Mouse (Mus musculus) intestine, embryonic 14.5 days (tissue): ENCODE data around the gene Vasn. TPM values are rescaled to one million over a fixed set of nuclear protein-coding genes. Genes with fewer than 3 reads are reported as not detected.
"Not testable (repeated sequence)": the region's sequence is repeated elsewhere in the genome, so short reads cannot be mapped to it uniquely, and the experiment has no call there.

Experiments used
- ATAC-seq: fragments of 200-750 bp; cut with Nextera tagmentation; replicated peaks from 2 replicates; pipeline ENCODE4 v1.8.0; 2017; ENCODE audit warnings: low read depth, moderate number of reproducible peaks, moderate TSS enrichment, moderate library complexity; ENCODE audit not compliant: low FRiP score, low TSS enrichment
- DNase-seq: peaks from one replicate; pipeline ENCODE4 v3.0.0-alpha.2; 2018; ENCODE audit warnings: low spot score
- H3K27ac ChIP-seq: fragments of 300-500 bp; sonication (generic); 2 replicates; pipeline ENCODE4 v1.5.1; 2014; ENCODE audit warnings: low read depth, mild to moderate bottlenecking, control low read depth
- H3K27me3 ChIP-seq: fragments of 300-500 bp; sonication (generic); replicated peaks from 2 replicates; pipeline ENCODE4 v1.6.1; 2014; ENCODE audit warnings: low read length, control low read depth; ENCODE audit not compliant: control insufficient read depth, insufficient read depth
- H3K36me3 ChIP-seq: fragments of 300-500 bp; sonication (generic); 2 replicates; pipeline ENCODE4 v1.6.1; 2014; ENCODE audit warnings: low read length, control low read depth; ENCODE audit not compliant: control insufficient read depth, insufficient read depth
- H3K4me1 ChIP-seq: fragments of 300-500 bp; sonication (generic); replicated peaks from 2 replicates; pipeline ENCODE4 v1.6.1; 2014; ENCODE audit warnings: low read length, control low read depth, mixed read lengths; ENCODE audit not compliant: control insufficient read depth, insufficient read depth
- H3K4me2 ChIP-seq: fragments of 300-500 bp; sonication (generic); 2 replicates; pipeline ENCODE4 v1.6.1; 2014; ENCODE audit warnings: low read length
- H3K4me3 ChIP-seq: fragments of 300-500 bp; sonication (generic); 2 replicates; pipeline ENCODE4 v1.5.1; 2014; ENCODE audit warnings: low read depth, low read length, control low read depth, mixed read lengths
- H3K9ac ChIP-seq: fragments of 300-500 bp; sonication (generic); 2 replicates; pipeline ENCODE4 v1.6.1; 2014; ENCODE audit warnings: mild to moderate bottlenecking, low read length
- H3K9me3 ChIP-seq: fragments of 300-500 bp; sonication (generic); 2 replicates; pipeline ENCODE4 v1.6.1; 2016; ENCODE audit warnings: low read length, control low read depth; ENCODE audit not compliant: control insufficient read depth
- WGBS: fragments of 180-500 bp; shearing (Covaris S2); extraction: QIAGEN DNeasy Blood & Tissue Kit; methylation state at CpG from one replicate; pipeline ENCODE4 v1.1.7; 2014; 5-methylcytosine and 5-hydroxymethylcytosine counted together
- polyA plus RNA-seq: library from polyadenylated mRNA; unstranded; fragments of >200 nt; fragmentation: Nextera tagmentation; extraction: Ambion mirVana; gene quantifications from 2 replicates; pipeline ENCODE4 v1.2.1, GENCODE M21; 2014

The Vasn gene
- polyA plus RNA-seq, 1 experiment from 2014 or later = 17.1 TPM

DNA sequence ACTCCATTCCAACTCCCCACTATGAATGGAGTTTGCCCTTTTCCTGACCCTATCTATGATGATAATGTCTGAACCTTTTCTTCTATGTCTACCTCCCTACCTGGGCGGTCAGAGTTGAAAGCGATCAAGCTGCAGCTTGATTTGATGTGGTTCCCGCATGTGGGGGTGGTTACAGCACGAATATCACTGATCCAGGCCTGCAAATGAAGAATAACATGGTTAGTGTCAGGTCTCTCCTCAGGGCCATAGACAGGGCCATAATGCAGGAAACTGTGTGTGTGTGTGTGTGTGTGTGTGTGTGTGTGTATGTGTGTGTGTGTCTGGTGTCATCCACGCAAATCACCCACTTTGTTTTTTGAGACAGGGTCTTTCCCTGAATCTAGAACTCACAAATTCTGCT, 37.1 kb downstream of the Vasn start:
- H3K27ac ChIP-seq = no peak overlapping the region
- H3K4me2 ChIP-seq = no peak overlapping the region
- no peaks in the 10 kb centered on the region for H3K9me3 ChIP-seq
- H3K36me3 ChIP-seq = peaks cover 42% of the 10 kb centered on the region
- H3K9ac ChIP-seq = no peak overlapping the region
- H3K4me1 ChIP-seq = peaks cover 8% of the 10 kb centered on the region
- H3K4me3 ChIP-seq = no peak overlapping the region
- DNase-seq (no peak), ATAC-seq (no peak)
- WGBS = 93% methylated on average over 5 of the region's 5 CpGs
- no peaks in the 10 kb centered on the region for H3K27me3 ChIP-seq

DNA sequence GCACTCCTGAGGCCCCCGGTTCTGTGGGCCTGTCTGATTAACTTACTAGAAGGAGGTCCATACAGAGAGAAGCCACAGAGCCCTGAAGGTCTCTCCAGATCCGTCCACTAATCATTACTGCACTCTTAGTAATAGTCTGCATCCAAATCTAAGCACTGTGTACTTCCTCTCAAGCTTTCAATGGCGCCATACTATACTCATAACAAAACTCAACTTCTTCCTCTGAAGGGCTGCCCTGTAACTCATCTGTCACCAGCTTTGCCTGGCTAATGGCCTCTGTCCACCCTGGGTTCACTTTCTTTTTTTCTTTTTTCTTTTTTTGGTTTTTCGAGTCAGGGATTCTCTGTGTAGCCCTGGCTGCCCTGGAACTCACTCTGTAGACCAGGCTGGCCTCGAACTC, 38.3 kb downstream of the Vasn start:
- Histone ChIP-seq H3K27ac (no peak overlapping the region), H3K4me3 (no peak overlapping the region), H3K9me3 (no peaks in the 10 kb centered on the region), H3K4me1 (peaks cover 8% of the 10 kb centered on the region), H3K27me3 (no peaks in the 10 kb centered on the region), H3K4me2 (no peak overlapping the region), H3K36me3 (peaks cover 35% of the 10 kb centered on the region), H3K9ac (no peak overlapping the region)
- 75% methylated on average over 5 of the region's 5 CpGs for WGBS
- DNase-seq (no peak), ATAC-seq (no peak)

DNA sequence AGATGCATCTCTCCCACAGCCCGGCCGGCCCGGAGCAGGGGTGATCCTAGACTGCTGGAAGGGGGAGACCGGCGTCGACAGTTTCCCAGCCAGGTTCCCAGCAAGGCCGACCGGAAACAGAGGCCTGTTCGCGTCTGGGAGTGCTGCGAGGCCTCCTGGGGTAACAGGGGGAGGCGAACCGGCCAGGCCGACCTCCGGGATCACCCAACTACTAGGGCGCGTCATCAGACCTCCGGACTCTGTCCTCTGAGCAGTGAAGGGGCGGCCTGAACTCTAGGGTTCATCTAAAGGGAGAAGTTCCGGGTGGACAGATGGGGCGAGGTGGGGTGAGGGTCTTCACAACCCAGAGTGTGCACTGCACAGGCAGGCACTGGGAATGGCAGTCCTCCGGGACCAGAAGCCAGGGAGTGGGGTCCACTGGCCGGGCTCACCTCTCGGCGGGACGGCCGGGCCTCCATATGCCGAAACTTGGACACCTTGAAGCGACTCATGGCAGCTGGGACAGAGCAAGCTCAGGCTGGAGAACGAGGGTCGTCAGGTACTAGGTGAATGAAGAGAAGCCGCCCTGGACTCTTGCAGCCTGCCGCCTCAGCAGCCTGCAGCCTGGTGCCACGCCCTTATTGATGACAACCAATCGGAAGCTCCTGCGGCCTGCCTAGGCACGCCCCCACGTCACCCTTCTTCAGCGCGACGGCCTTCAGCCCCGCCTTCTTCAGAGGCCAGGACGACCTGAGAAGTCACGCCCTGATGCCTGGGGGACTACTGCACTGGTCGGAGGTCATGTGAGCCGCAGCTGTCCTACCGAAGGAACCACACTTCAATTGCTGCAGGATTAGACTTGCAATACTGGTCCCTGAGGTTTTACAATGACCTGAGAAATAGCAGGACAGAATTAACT, 39.6 kb downstream of the Vasn start, which contains the start of gene Coro7:
TSS of gene Coro7 (minus strand) at position 657 of the 898 bp plus-strand sequence.
- DNase-seq = peak; percentile 89
- WGBS = under 1% methylated on average over 47 of the region's 47 CpGs

DNA sequence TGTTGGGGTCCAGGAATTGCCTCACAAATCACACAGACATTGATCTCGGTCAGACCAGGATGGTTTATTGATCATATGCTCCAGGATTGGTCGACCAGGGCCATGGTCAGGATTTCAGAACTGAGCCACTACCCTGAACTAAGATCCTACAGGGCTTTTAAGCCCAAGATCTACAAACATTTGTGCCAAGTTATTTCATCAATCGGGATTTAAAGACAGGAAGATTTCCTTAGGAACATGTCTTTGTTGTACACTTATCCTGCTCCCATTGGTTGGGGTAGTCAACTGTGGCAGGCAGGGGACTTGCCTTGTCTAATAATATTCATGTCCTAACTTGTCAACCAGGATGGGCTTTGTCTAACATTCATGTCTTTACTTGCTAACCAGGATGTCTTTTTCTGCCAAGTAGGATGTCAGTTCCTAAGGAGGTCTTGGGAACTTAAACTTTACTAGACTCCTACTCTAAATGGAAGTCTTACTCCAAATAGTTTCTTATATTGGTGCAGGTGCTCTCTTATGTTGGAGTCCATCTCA, 41.2 kb downstream of the Vasn start:
- peaks cover 18% of the 10 kb centered on the region for H3K4me1 ChIP-seq
- not testable (repeated sequence) for H3K4me3 ChIP-seq, ATAC-seq, H3K9me3 ChIP-seq, DNase-seq, H3K36me3 ChIP-seq, H3K9ac ChIP-seq, H3K4me2 ChIP-seq, H3K27ac ChIP-seq, H3K27me3 ChIP-seq
- WGBS = 81% methylated on average over 3 of the region's 3 CpGs

More for the DNA sequence above, 39.6 kb downstream of the Vasn start, which contains the start of gene Coro7:
- H3K4me2 ChIP-seq = peak within 1 kb of the TSS; percentile 72
- no peaks in the 10 kb centered on the region for H3K27me3 ChIP-seq
- H3K9ac ChIP-seq = peak within 1 kb of the TSS; percentile 55
- H3K36me3 ChIP-seq = peaks cover 24% of the 10 kb centered on the region
- ATAC-seq = peak; percentile 88
- no peaks in the 10 kb centered on the region for H3K9me3 ChIP-seq
- H3K27ac ChIP-seq = peak within 1 kb of the TSS; percentile 51
- H3K4me1 ChIP-seq = peaks cover 8% of the 10 kb centered on the region
- peak within 1 kb of the TSS; percentile 71 for H3K4me3 ChIP-seq

DNA sequence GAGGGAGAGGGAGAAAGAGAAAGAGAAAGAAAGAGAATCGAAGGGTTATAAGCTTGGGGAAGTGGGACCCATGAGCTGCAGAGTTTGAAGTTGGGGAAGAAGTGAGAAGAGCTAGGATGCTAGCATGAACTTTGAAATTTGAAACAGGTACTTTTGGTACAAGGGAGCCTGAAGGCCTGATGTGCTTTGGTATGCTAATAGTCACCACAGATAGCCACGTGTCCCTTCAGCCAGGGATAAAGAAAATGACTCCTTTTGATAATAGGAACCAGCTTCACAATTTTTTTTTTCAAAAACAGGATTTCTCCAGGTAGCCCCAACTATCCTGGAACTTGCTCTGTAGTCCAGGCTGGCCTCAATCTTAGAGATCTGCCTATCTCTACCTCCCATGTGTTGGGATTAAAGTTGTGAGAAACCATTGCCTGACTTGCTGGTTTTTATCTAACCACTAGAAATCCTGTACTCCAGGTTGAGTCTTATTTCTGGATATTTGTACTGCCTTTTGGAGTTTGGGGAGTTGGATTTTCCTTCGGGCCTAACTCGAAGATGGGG, 43.0 kb downstream of the Vasn start:
- Histone ChIP-seq H3K27me3 (no peaks in the 10 kb centered on the region), H3K9ac (no peak overlapping the region), H3K4me1 (peaks cover 18% of the 10 kb centered on the region), H3K4me2 (peak overlapping the region; percentile 58; the same call in 1 of the 2 replicates), H3K36me3 (peaks cover 9% of the 10 kb centered on the region), H3K9me3 (no peaks in the 10 kb centered on the region), H3K27ac (no peak overlapping the region), H3K4me3 (no peak overlapping the region)
- ATAC-seq (no peak), DNase-seq (no peak)
- 80% methylated on average over 4 of the region's 4 CpGs for WGBS

DNA sequence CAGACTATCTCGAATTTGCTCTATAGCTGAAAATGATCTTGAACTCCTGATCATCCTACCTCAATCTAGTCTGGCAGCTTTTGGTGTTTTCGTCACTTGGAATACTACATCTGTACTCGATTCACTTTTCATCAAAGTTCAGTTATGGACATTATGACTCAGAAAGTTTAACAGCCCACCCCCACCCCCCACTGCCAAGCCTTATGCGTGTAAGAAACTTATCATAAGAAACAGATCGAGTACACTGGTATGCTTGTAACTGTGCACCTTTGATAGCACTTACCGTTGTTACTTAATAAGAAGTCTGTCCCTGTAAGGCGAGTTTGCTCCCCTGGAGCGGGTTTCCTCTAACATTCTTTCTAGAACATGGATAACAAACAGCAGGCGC, 43.4 kb downstream of the Vasn start:
- Histone ChIP-seq H3K27me3 (no peaks in the 10 kb centered on the region), H3K9ac (peak overlapping the region; percentile 64), H3K4me2 (peak overlapping the region; percentile 58), H3K36me3 (peaks cover 14% of the 10 kb centered on the region), H3K9me3 (no peaks in the 10 kb centered on the region), H3K27ac (peak overlapping the region; percentile 47; the same call in 1 of the 2 replicates), H3K4me3 (peak overlapping the region; percentile 84), H3K4me1 (peaks cover 18% of the 10 kb centered on the region)
- DNase-seq = no peak
- no peak for ATAC-seq
- 27% methylated on average over 9 of the region's 9 CpGs for WGBS

DNA sequence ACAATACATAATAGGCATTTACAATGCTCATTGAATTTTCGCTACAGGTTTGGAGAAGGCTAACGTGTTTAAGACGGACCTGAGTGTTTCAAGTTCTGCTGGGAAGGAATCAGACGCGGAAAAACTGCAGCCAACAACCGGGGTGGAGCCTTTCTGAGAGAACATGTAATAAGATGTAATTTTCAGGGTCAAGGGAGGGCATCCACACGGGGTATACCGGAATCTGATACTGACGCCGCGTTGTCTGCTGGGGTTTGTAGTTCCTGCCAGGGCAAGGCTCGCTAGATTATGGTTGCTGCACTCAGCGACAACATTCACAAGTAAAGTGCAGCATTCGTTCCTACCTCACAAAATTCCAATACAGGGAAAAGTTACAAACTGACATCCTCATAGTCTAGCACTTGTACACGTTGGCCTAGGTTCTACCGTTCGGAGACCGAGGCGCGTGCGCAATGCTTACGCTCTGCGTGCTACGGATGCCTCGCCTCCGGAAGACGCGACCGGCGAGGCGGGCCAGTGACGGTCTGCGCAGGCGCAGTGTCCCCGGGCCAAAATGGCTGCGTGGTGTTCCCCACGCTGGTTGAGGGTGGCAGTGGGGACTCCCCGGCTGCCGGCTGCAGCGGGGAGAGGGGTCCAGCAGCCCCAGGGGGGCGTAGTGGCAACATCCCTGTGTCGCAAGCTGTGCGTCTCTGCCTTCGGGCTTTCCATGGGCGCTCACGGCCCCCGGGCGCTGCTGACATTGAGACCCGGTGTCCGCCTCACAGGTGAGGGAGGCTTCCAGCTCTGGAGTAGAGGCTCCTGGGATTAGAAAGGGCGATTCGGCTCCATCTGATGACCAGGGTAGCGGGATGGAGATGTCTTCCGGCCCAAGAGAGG, 44.1 kb downstream of the Vasn start:
- Histone ChIP-seq H3K4me2 (peak overlapping the region; percentile 98), H3K27ac (peak overlapping the region; percentile 47; the same call in 1 of the 2 replicates), H3K36me3 (peaks cover 20% of the 10 kb centered on the region), H3K27me3 (no peaks in the 10 kb centered on the region), H3K9me3 (no peaks in the 10 kb centered on the region), H3K9ac (peak overlapping the region; percentile 64), H3K4me1 (peaks cover 12% of the 10 kb centered on the region), H3K4me3 (peak overlapping the region; percentile 84)
- WGBS = under 1% methylated on average over 54 of the region's 54 CpGs
- peak; percentile 96 for DNase-seq
- peak; percentile 82 for ATAC-seq

DNA sequence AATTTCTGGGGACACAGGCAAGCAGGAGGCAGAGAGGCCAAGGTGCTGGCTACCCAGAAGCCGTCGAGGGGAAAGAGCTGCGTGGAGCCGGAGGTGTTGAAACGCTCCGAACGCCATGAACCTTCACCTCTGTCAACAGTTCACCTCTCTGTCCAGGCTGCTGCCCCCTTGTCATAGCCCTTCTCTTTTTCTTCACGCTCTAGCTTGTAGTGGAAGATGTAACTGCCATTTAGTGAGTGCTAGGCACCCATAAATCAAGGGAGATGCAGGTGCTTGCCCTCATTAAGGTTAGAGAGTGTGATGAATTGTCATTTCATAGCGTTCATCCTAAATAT, 44.7 kb downstream of the Vasn start:
- Histone ChIP-seq H3K4me1 (peaks cover 9% of the 10 kb centered on the region), H3K9me3 (no peaks in the 10 kb centered on the region), H3K36me3 (peaks cover 26% of the 10 kb centered on the region), H3K27me3 (no peaks in the 10 kb centered on the region), H3K4me3 (peak overlapping the region; percentile 84), H3K9ac (peak overlapping the region; percentile 64), H3K4me2 (peak overlapping the region; percentile 98), H3K27ac (no peak overlapping the region)
- ATAC-seq (no peak), DNase-seq (no peak)
- under 1% methylated on average over 9 of the region's 9 CpGs for WGBS
